Mouse (Mus musculus) kidney, postnatal 10 days (tissue): ENCODE data around the gene Sec16a.
A peak's percentile ranks its signal among the peaks of the same experiment; 100 is the strongest.

Experiments
- DNase-seq: peaks from one replicate; pipeline ENCODE4 v3.0.0; 2021; ENCODE audit warnings: mixed read lengths

The Sec16a gene

GRCm38 (mm10) chr2:26444946-26445665, at the start of gene Sec16a:
TSS of gene Sec16a (minus strand) at chr2:26445216.
- DNase-seq, result peak; percentile 100

GRCm38 (mm10) chr2:26494396-26494795, 49.4 kb upstream of the Sec16a start:
- no peak for DNase-seq

- peak; percentile 69 for DNase-seq
Observed at GRCm38 (mm10) chr2:26493021-26493781, 48.2 kb upstream of the Sec16a start.

- no peak for DNase-seq
Observed at GRCm38 (mm10) chr2:26490760-26491301, 45.8 kb upstream of the Sec16a start.

- no peak for DNase-seq
Observed at GRCm38 (mm10) chr2:26488535-26489135, 43.6 kb upstream of the Sec16a start.

GRCm38 (mm10) chr2:26487322-26488021, 42.5 kb upstream of the Sec16a start:
- peak; percentile 51 for DNase-seq

- DNase-seq, result peak; percentile 46
Observed at GRCm38 (mm10) chr2:26486835-26487321, 41.9 kb upstream of the Sec16a start.

GRCm38 (mm10) chr2:26486264-26486810, 41.3 kb upstream of the Sec16a start:
- peak; percentile 37 for DNase-seq

- no peak for DNase-seq
Observed at GRCm38 (mm10) chr2:26485710-26486109, 40.7 kb upstream of the Sec16a start.

- DNase-seq, result no peak
Observed at GRCm38 (mm10) chr2:26485278-26485677, 40.3 kb upstream of the Sec16a start.

- no peak for DNase-seq
Observed at GRCm38 (mm10) chr2:26484169-26484568, 39.2 kb upstream of the Sec16a start.

GRCm38 (mm10) chr2:26483230-26483869, 38.3 kb upstream of the Sec16a start:
- DNase-seq, result no peak

GRCm38 (mm10) chr2:26482824-26483223, 37.8 kb upstream of the Sec16a start:
- no peak for DNase-seq

- peak; percentile 86 for DNase-seq
Observed at GRCm38 (mm10) chr2:26481724-26482495, 36.9 kb upstream of the Sec16a start.

- DNase-seq, result no peak
Observed at GRCm38 (mm10) chr2:26480911-26481310, 35.9 kb upstream of the Sec16a start.

- no peak for DNase-seq
Observed at GRCm38 (mm10) chr2:26478685-26479205, 33.7 kb upstream of the Sec16a start.

GRCm38 (mm10) chr2:26477911-26478310, 32.9 kb upstream of the Sec16a start:
- DNase-seq, result no peak

GRCm38 (mm10) chr2:26475505-26476430, 30.8 kb upstream of the Sec16a start:
- DNase-seq, result no peak

GRCm38 (mm10) chr2:26474789-26475504, 29.9 kb upstream of the Sec16a start:
- DNase-seq, result peak; percentile 78
